Mouse (Mus musculus) erythroblast, embryonic 14.5 days (primary cell): ENCODE data around the gene Lrrn4cl.

Experiments
- GATA1 ChIP-seq: IDR thresholded peaks from 2 replicates; pipeline ENCODE4 v1.6.1; 2012; ENCODE audit warnings: low read length, inconsistent platforms, mixed read lengths
- TAL1 ChIP-seq: IDR thresholded peaks from 3 replicates; pipeline ENCODE4 v1.6.1; 2012; ENCODE audit warnings: low read length, inconsistent platforms, mixed read lengths

DNA sequence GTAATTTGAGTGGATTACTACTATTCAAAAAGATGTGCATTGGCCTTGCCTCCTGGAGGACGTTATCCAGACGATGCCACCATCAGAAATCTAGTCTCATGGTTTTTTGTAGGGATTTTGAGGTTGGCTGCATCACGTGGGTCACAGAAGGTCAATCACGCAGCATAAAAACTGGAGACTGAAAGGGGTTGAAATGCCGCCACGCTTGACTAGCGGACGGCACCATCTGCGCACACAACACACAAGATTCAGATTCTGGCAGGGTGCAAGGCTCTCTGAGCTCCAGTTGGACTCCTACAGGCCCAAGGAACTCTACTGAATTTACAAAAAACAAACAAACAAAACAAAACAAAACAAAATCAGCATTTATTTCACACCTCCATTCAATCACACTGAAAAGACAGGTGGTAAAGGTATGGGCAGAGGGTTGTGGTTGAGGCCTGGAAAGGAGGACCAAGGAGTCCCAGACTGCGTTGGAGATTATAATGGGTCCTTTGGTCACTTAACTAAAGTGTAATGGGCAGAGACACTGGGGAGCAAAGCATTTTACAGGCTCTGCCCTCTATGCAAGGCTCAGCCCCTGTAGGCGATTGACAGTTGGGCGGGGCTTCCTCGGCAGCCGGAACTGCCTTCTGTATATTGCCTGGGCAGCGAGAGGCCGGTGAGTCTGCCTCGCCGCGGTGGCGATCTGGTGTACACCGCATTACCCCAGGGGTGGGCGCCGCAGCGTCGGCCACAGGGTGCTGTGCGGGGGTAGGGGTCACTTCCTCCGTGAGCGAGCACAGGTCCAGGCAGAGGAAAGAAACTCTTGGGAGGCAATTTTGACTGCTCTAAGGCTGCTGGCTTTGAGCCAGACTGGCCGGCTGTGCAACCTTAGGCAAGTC lies 10.4 kb upstream of the Lrrn4cl start:
- TF ChIP-seq TAL1, result no peak
- no peak for TF ChIP-seq GATA1
